Mouse (Mus musculus) cerebellum, postnatal 14 days (tissue): ENCODE measurements at regions not wholly inside any gene's neighbourhood (a gene's known extent, or its start where the extent isn't known, plus 50 kb on each side); places are given as distances from the start of the nearest gene placed in this dataset.

Source experiments
- DNase-seq, 2 experiments: peaks; one replicate each; pipeline ENCODE4 v3.0.0; 2021; ENCODE audit warnings: mixed read lengths in 2 of 2

DNA sequence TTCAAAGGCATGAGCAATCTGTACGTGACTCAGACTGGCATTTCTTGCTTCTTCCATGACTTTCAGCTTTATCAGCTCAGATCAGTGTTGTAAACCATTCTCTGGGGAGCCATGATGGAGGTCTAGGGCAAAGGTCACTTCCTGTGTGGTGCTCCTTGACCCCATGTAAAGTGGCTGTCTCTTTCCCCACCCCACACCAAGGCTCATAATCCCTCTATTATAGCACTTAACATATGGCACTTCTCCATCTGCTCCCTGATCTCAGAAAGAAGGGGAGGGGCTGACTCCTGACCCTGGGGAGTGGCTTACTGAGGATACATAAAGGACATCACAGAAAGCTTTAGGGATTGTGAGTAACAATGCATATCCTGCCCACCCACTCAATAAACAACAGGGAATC, 623.1 kb downstream of the Efnb2 start:
- no peak for DNase-seq

GRCm38 (mm10) chr8:8011151-8011550, 649.9 kb downstream of the Efnb2 start:
- DNase-seq = no peak

- DNase-seq = no peak
These were observed 666.1 kb downstream of the Efnb2 start for GRCm38 (mm10) chr8:7994905-7995304.

DNA sequence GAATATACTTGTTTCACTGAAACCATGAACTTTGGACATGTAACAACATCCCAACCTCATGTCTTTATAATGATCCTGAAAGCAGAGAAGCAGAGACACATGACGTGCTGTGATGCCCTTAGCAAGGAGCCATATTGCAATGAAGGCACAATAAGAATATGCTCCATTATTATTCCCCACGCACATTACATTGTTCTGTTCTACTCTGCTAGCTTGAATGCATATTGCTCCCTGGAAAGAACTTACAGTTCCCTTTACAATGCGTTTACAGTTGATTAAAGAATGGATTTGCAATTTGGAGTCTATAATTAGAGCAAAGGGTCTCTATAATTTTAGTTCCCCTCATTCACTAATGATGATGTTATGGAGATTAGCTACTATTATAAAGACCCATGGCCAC, 672.2 kb downstream of the Efnb2 start:
- no peak for DNase-seq

GRCm38 (mm10) chr8:7977020-7977419, 684.0 kb downstream of the Efnb2 start:
- DNase-seq = peak; percentile 18 to 24

DNA sequence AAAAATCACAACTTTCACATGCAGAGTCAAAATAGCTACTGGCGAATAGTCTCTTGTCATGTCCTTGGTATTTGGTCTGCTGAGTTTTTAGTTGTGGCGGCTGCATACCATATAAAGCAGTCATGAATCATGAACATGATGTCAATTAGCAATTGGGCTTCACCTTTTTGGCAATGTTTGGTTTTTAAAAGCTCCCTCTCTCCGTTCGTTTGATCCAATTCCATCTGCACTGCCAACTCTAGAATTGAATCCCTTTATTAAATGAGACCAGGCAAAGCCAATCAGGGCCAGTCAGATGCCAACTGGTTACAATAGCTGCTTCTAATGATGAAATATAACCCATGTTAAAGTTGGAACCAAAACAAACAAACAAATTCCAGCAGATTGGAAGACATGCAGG, 687.3 kb downstream of the Efnb2 start:
- no peak for DNase-seq

GRCm38 (mm10) chr8:7964276-7964675, 696.8 kb downstream of the Efnb2 start:
- DNase-seq = no peak

GRCm38 (mm10) chr8:7956745-7957144, 704.3 kb downstream of the Efnb2 start:
- DNase-seq = no peak

DNA sequence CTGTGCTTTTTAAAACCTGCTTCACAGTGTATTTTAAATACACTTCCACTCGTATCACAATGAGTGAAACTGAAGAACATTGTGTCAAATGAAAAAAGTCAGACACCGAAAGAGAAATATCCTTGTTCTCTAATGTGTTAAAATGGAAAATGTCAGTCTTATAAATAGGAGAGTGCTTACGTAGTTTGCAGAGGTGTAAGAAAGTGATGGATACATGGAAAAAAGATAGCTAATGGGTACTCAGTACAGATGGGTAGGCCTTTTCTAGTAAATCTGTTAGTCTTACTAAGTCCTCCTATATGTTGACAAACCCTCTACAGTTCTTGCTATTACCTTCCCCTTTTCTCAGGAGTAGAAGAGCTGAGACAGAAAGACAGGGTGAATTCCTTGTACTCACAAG, 706.2 kb downstream of the Efnb2 start:
- no peak for DNase-seq

DNA sequence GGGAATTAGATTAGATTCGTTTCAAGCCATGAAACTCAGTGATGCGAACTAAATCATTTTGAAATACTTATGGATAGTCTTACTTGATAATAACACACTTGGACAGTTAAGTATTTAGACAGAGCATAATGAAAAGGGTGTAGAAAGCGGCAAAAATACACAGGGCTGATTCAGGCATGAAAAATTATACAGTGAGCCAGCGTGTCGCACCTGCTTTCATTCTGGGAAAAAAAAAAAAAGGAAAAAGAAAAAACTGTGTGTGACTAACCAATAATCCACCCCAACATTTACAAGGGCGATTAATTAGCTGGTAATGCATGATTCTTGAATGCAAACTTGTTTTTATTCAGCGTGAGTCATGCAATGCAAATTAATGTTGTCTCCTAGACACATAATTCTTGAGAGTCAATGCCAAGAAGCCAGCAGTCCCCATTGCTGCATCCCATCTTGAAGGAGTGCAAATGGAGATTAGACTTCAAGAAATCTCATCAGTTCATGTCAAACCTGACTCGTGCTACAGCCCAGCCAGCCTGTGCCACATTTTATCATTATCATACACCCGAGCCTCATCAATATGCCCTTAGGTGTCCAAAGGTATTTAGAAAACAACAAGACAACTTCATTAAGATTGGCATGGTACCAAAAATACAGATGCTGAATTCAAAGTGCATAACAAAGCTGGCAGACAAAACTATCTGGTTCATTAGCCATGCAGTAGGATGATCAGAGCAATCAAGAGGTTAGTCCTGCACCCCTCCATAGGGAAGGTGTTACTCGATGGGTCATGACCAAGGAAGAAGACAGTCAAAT, 714.9 kb downstream of the Efnb2 start:
- peak; percentile 3 to 10 for DNase-seq

DNA sequence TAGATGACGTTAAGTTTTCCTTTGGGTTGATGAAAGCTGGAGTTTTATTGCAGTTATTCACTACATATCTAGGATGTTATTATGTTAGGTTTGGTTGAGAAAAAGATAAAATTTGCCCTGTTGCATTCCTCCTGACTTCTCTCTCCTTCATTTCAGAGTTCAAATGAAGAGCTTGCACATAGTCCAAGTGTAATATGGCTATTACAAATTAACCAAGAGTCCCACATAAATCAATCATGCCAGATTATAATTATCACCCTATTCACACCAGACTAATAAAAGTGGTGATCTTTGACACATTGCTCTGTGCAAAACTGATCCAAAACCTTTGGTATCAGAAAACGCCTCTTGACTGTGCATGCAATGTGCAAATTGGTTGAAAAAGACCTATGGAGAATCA, 724.4 kb downstream of the Efnb2 start:
- no peak for DNase-seq

- peak; percentile 24 to 47 for DNase-seq
These were observed 741.6 kb downstream of the Efnb2 start for GRCm38 (mm10) chr8:7919416-7919815.

GRCm38 (mm10) chr8:7894338-7894737, 766.7 kb downstream of the Efnb2 start:
- no peak for DNase-seq

- DNase-seq = no peak
These were observed 807.9 kb downstream of the Efnb2 start for GRCm38 (mm10) chr8:7853169-7853568.

GRCm38 (mm10) chr8:7850573-7850972, 810.5 kb downstream of the Efnb2 start:
- DNase-seq = peak; percentile 58 to 62

DNA sequence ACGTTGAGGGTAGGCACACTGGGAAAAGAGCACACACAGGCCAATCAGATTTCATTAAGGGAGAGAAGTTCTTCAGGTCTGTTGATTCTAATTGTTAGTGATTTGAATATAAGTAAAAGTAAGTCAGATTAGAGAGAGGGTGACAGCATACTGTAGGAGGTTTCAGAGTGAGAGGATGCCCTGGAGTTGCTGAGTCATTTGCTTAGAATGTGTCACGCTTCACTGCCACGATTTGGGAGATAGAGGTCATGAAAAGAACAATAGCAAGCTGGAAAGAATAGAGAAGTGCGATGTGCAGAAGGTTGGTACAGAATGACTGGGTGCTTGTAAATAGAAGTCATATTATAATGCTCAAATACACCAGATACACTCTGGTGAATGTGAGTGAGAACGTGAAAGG, 829.1 kb downstream of the Efnb2 start:
- DNase-seq = no peak

DNA sequence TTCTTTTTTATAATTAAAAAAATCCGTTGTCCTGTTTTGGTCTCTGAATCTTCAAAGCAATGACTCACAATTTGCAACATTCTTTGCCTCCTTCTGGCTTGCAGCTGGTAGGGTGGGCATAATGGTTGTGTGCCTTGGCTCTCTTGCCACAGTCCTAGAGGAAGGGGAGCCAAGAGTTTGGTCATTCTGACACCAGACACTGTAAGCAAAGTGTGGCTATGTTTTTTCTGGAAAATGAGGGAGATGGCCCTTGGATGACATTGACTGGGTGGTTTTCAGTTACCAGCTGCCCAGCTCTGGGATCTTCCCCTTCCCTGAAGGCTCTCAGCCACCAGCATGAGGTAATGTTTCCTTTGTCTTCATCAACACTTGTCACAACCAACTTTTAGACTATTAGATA, 833.2 kb downstream of the Efnb2 start:
- no peak for DNase-seq

- no peak for DNase-seq
These were observed 852.6 kb downstream of the Efnb2 start for GRCm38 (mm10) chr8:7808395-7808794.

DNA sequence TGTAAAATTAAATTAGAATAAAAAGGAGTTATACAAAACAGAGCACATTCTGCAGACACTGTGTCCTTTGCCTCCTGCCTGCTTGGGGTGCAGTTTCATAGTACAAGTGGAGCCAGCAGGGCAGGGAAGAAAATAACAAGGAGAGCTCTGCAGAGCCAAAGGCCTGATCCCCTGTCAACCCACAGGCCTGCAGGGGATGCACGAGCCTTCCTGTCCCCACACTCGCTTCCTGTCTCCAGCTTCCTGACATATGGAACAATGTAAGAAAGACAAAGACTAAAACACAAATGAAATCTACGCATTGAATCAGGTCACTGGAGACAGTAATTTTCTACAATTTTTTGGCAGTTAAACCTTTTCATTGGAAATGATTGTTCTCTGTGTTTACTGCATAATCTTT, 861.8 kb downstream of the Efnb2 start:
- no peak for DNase-seq

DNA sequence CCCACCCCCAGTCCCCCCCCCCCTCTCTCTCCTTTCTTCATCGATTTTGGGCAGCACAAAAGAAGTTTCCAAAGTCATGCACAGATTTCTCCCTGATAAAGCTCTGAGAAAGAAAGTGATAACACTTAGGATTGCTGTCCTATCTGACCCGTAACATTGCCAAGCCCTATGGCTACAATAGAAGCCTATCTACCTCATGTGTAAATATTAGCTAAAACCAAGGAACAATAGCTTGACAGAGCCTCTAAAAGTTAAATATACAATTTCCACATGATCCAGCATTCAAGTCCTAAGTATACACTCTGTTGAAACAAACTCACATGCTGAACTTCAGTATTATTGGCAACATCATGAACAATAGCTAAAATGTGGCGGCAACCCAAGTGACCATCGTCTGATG, 864.9 kb downstream of the Efnb2 start:
- no peak for DNase-seq

DNA sequence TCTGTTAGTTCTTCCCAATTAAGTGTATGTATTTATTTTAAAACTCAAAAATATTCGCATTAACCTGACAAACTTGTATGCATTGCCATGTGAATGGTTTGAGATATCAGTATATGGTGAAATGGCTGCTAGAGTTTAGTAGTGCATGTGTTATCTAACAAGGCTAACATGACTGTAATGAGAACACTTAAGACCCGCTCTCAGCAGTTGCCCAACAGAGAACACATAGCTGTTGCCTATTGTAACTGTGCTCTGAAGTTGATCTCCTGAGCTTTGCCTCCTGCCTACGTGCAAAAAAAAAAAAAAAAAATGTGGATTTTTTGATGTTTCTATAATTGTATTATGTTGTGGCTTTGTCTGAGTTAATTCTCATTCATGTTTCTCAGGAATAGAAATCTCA, 897.2 kb downstream of the Efnb2 start:
- DNase-seq = no peak

- DNase-seq = no peak
These were observed 900.1 kb downstream of the Efnb2 start for GRCm38 (mm10) chr8:7760987-7761386.

DNA sequence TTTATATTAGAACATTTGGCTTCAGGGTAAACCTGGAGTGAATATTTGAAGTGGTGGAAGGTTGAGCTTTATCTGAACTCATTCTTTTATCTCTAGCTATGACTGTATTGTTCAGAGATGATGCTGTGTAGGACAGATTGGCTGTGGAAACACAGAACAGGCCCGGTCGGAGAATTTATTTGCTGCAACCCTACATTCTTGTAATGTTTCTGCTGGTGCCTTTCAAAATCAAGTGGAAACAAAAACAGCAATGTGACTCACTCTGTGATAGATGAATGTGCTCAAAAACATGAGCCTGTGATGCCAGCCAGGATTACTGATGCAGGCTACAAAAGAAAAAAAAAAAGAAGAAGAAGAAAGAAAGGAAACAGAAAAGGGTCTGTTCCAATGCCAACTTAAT, 928.3 kb downstream of the Efnb2 start:
- no peak for DNase-seq

- no peak for DNase-seq
These were observed 939.2 kb downstream of the Efnb2 start for GRCm38 (mm10) chr8:7721880-7722279.
